Mouse (Mus musculus) stomach, postnatal 0 days (tissue): ENCODE measurements around the gene Nhlrc2.

ENCODE experiments used
- CTCF ChIP-seq: IDR thresholded peaks from 2 replicates; pipeline ENCODE4 v1.5.1; 2016; ENCODE audit warnings: antibody characterized with exemption, low read depth, mild to moderate bottlenecking, moderate library complexity
- EP300 ChIP-seq: optimal IDR thresholded peaks from 2 replicates; pipeline ENCODE3; 2016; ENCODE audit warnings: antibody characterized with exemption

DNA sequence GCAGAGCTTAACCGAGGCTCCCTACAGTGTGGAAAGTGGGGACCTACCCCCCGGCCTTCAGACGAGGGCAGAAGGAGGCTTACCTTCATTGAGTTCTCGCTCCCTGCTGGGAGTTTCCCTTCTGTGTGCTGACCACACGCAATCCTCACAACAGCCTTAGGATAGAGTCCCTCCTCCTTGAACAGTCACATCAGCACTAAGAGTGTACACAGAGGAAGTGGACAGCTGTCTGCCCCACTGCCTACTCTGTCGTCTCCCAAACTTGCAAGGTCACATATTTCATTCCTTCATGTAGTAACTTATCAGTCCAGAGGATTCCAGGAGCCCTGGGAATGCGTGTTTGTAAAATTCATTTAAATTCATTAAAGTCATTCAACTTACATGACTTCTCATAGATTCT is 52.7 kb downstream of the Nhlrc2 start:
- TF ChIP-seq CTCF (no peak), EP300 (no peak)
